Mouse (Mus musculus): ENCODE results near the gene Etv5. TPM values are rescaled to one million over a fixed set of nuclear protein-coding genes. Genes with fewer than 3 reads are reported as not detected.

Etv5 gene
- polyA plus RNA-seq, 1 experiment from 2014 or later: 27.5 TPM

DNA sequence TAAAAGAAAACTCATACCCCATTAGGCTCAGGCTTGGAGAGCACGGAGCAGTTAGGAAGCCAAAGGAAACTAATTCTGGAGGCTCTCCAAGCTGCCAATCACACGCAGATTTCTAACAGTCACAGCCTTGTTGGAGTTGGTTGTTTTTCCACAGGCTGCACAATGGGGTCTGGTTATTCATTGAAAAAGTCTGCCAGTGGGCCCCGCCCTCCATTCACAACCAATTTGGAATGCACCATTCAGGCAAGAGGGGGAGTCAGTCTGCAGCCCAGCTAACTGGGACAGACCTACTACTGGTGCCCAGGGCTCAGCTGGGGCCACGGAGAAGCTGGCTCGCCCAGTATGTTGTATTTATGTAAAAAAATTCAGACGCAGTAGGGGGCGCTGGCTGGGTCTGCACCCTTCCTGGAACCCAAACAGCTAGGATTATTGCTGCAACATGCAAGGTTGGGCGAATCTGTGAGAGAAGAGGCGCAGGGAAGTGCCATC, 10.6 kb downstream of the Etv5 start:
- Histone ChIP-seq H3K9ac (no peak overlapping the region), H3K9me3 (no peaks in the 10 kb centered on the region), H3K36me3 (peaks cover 9% of the 10 kb centered on the region; the same call in 1 of the 2 replicates), H3K27ac (peak overlapping the region; percentile 67), H3K4me3 (peak overlapping the region; percentile 11; the same call in 1 of the 2 replicates), H3K4me1 (peaks cover 27% of the 10 kb centered on the region), H3K27me3 (no peaks in the 10 kb centered on the region), H3K4me2 (peak overlapping the region; percentile 41)
- 11% methylated on average over 9 of the region's 9 CpGs for WGBS
- peak; percentile 88 for ATAC-seq (ENCODE audit: insufficient number of reproducible peaks, low FRiP score, low TSS enrichment, low read depth)

DNA sequence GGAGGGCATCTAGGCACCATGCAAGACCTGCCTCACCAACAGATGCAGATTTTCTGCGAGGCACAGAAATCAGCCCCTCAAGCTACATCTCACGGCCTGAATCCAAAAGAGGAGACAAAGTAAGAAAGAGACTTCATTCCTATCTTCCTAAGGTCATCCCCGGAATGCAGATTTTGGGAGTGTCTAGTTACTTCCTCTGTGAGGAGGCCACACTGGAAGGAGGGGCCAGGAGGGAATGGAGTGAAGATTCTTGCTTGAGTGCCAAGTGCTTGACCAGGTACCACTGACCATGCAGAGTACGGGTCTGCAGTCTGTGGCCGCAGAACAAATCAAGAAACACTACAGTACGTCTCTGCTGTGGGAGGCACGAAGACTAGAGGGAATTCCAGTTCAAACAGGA, 12.7 kb downstream of the Etv5 start:
- no peak for ATAC-seq (ENCODE audit: insufficient number of reproducible peaks, low FRiP score, low TSS enrichment, low read depth)
- Histone ChIP-seq H3K27ac (no peak overlapping the region), H3K9me3 (no peaks in the 10 kb centered on the region), H3K9ac (no peak overlapping the region), H3K36me3 (peaks cover 9% of the 10 kb centered on the region; the same call in 1 of the 2 replicates), H3K4me2 (no peak overlapping the region), H3K27me3 (no peaks in the 10 kb centered on the region), H3K4me1 (peaks cover 26% of the 10 kb centered on the region), H3K4me3 (no peak overlapping the region)
- 78% methylated on average over 7 of the region's 7 CpGs for WGBS

- H3K36me3 ChIP-seq: peaks cover 11% of the 10 kb centered on the region; the same call in 1 of the 2 replicates
- WGBS: 78% methylated on average over 5 of the region's 5 CpGs
Observed at GRCm38 (mm10) chr16:22422256-22422655, 17.3 kb downstream of the Etv5 start.

GRCm38 (mm10) chr16:22417931-22418330, 21.6 kb downstream of the Etv5 start:
- no peak for ATAC-seq (ENCODE audit: insufficient number of reproducible peaks, low FRiP score, low TSS enrichment, low read depth)
- H3K9ac ChIP-seq: no peak overlapping the region
- H3K27ac ChIP-seq: no peak overlapping the region
- H3K27me3 ChIP-seq: no peaks in the 10 kb centered on the region
- no peak overlapping the region for H3K4me2 ChIP-seq
- H3K4me1 ChIP-seq: no peaks in the 10 kb centered on the region
- no peaks in the 10 kb centered on the region for H3K9me3 ChIP-seq
- H3K36me3 ChIP-seq: peaks cover 2% of the 10 kb centered on the region; the same call in 1 of the 2 replicates
- WGBS: 95% methylated on average over 7 of the region's 7 CpGs
- H3K4me3 ChIP-seq: no peak overlapping the region

More at GRCm38 (mm10) chr16:22422256-22422655, 17.3 kb downstream of the Etv5 start:
- Histone ChIP-seq H3K9ac (no peak overlapping the region), H3K4me3 (no peak overlapping the region), H3K9me3 (no peaks in the 10 kb centered on the region), H3K27ac (no peak overlapping the region), H3K27me3 (no peaks in the 10 kb centered on the region), H3K4me2 (no peak overlapping the region), H3K4me1 (no peaks in the 10 kb centered on the region)
- ATAC-seq (ENCODE audit: insufficient number of reproducible peaks, low FRiP score, low TSS enrichment, low read depth): no peak

DNA sequence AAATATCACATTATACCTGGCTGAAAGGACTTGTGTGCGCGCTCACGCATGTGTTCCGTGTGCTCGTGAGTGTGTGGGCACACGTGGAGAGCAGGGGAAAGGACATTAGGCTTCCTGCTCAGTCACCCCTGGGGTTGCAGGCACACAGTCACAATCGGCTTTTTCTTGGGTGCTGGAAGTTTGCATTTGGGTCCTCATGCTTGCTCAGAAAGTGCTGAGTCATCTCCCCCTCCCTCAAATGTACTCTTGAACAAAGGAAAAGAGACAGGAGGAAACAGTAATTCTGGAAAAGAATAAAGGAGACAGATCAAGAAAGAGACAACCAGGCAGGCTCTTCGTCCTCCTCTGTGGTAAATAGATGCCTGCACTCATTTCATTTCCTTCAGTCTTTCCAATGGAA, 22.5 kb downstream of the Etv5 start:
- no peaks in the 10 kb centered on the region for H3K27me3 ChIP-seq
- ATAC-seq (ENCODE audit: insufficient number of reproducible peaks, low FRiP score, low TSS enrichment, low read depth): no peak
- H3K4me2 ChIP-seq: no peak overlapping the region
- H3K27ac ChIP-seq: no peak overlapping the region
- 86% methylated on average over 8 of the region's 8 CpGs for WGBS
- peaks cover 2% of the 10 kb centered on the region; the same call in 1 of the 2 replicates for H3K36me3 ChIP-seq
- H3K9ac ChIP-seq: no peak overlapping the region
- no peak overlapping the region for H3K4me3 ChIP-seq
- H3K4me1 ChIP-seq: peaks cover 6% of the 10 kb centered on the region
- H3K9me3 ChIP-seq: no peaks in the 10 kb centered on the region

DNA sequence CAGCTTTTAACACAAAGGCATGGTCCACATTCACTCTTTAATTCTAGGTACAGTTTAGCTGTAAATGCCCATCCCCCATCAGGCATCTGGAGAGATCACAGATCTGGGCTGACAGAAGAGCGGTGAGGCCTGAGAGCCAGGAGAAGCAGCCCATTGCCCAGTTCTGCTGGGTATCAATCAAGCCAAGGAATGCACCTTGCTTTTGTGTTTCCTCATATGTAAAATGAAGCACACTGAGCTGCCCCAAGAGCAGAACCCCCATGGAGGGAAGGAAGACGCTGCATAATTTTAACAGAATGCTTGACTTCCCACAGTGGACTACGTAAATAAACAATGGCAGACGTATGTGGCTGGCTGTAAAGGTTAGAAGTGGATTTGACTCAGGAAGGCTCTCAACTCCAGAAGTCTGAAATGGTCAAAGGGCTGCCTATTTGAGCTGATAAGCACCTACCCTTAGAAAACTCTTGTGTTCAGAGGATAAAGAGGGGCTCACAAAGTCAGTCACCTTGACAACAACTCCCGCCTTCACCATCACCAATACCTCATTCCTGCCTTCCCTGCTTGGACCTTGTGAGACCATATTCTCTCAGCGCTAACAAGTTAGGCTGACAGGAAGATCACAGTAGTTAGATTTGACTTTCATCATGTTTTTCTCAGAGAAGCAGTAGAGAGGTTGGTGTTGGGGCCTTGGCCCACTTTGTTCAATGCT, 23.2 kb downstream of the Etv5 start:
- Histone ChIP-seq H3K4me3 (no peak overlapping the region), H3K4me1 (peaks cover 10% of the 10 kb centered on the region), H3K36me3 (peaks cover 2% of the 10 kb centered on the region; the same call in 1 of the 2 replicates), H3K9ac (no peak overlapping the region), H3K27me3 (no peaks in the 10 kb centered on the region), H3K27ac (no peak overlapping the region), H3K9me3 (no peaks in the 10 kb centered on the region), H3K4me2 (no peak overlapping the region)
- no peak for ATAC-seq (ENCODE audit: insufficient number of reproducible peaks, low FRiP score, low TSS enrichment, low read depth)
- 70% methylated on average over 6 of the region's 6 CpGs for WGBS

DNA sequence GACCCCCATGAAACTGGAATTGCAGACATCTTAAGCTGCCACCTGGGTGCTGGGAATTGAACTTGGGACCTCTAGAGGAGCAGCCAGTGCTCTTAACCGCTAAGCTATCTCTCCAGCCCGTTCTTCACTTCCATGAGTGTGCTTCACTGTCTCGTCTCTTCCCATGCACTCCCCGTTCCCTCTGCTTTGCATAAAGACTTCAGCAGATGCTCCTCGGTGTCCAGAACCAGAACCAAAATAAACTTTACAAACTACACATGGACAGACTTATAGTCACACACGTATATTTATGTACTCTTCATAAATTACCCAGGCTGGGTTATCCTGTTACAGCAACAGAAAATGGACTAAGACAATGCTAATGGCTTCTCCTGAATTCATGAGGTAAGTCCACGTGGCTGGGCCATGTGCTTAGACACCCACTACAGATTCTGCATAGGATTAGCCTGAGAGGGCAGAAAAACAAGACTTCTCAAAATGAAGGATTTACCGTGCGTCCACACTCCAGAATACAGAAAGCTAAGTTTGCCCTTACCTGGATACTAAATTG, 25.2 kb downstream of the Etv5 start:
- no peak overlapping the region for H3K4me3 ChIP-seq
- no peak overlapping the region for H3K9ac ChIP-seq
- H3K27ac ChIP-seq: no peak overlapping the region
- H3K9me3 ChIP-seq: no peaks in the 10 kb centered on the region
- WGBS: 92% methylated on average over 9 of the region's 9 CpGs
- H3K36me3 ChIP-seq: peaks cover 13% of the 10 kb centered on the region; the same call in 1 of the 2 replicates
- no peak overlapping the region for H3K4me2 ChIP-seq
- H3K4me1 ChIP-seq: peaks cover 10% of the 10 kb centered on the region
- no peak for ATAC-seq (ENCODE audit: insufficient number of reproducible peaks, low FRiP score, low TSS enrichment, low read depth)
- H3K27me3 ChIP-seq: no peaks in the 10 kb centered on the region

DNA sequence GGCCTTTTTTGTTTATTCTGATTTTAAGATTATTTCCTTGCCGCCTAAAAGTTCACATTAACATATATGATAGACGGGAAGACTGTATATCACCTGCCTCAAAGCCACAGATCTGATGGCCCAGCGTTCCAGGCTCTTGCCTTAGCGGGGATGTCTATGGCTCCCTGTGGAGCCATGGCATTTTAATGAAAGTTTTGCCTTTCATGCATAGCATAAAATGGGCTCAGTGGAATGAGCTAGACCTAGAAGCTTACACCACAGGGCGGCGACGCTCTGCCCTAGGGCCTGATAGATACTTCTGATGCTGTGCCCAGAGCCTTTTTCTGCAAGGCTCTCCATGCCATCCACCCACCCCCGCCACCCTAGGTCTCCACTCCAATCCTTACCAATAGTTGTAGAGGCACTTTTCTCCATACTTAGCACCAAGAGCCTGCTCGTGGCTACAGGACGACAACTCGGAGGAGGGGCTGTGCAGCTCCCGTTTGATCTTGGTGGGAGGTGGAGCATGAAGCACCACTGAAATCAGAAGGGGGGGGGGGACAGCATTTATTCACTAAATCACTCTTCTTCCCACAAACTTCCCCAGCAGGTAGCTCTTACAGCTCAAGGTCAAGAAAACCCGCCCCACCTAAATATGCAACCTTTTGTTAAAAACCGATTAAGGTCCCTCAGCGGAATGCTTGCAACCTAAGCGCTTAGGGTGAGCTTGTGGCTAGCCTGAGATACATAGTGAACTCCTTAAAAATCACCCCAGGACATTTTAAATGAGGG, 26.9 kb downstream of the Etv5 start:
- H3K4me1 ChIP-seq: peaks cover 10% of the 10 kb centered on the region
- H3K4me3 ChIP-seq: no peak overlapping the region
- H3K27me3 ChIP-seq: no peaks in the 10 kb centered on the region
- H3K4me2 ChIP-seq: no peak overlapping the region
- H3K9me3 ChIP-seq: no peaks in the 10 kb centered on the region
- peaks cover 13% of the 10 kb centered on the region; the same call in 1 of the 2 replicates for H3K36me3 ChIP-seq
- 51% methylated on average over 16 of the region's 16 CpGs for WGBS
- no peak overlapping the region for H3K9ac ChIP-seq
- H3K27ac ChIP-seq: no peak overlapping the region
- ATAC-seq (ENCODE audit: insufficient number of reproducible peaks, low FRiP score, low TSS enrichment, low read depth): no peak

- Histone ChIP-seq H3K9me3 (no peaks in the 10 kb centered on the region), H3K4me3 (no peak overlapping the region), H3K27me3 (no peaks in the 10 kb centered on the region), H3K9ac (no peak overlapping the region), H3K27ac (no peak overlapping the region), H3K36me3 (peaks cover 10% of the 10 kb centered on the region; the same call in 1 of the 2 replicates), H3K4me1 (peaks cover 10% of the 10 kb centered on the region), H3K4me2 (no peak overlapping the region)
- WGBS: 31% methylated on average over 11 of the region's 11 CpGs
- no peak for ATAC-seq (ENCODE audit: insufficient number of reproducible peaks, low FRiP score, low TSS enrichment, low read depth)
Observed at GRCm38 (mm10) chr16:22411764-22412163, 27.8 kb downstream of the Etv5 start.

GRCm38 (mm10) chr16:22410000-22410399, 29.5 kb downstream of the Etv5 start:
- no peaks in the 10 kb centered on the region for H3K27me3 ChIP-seq

DNA sequence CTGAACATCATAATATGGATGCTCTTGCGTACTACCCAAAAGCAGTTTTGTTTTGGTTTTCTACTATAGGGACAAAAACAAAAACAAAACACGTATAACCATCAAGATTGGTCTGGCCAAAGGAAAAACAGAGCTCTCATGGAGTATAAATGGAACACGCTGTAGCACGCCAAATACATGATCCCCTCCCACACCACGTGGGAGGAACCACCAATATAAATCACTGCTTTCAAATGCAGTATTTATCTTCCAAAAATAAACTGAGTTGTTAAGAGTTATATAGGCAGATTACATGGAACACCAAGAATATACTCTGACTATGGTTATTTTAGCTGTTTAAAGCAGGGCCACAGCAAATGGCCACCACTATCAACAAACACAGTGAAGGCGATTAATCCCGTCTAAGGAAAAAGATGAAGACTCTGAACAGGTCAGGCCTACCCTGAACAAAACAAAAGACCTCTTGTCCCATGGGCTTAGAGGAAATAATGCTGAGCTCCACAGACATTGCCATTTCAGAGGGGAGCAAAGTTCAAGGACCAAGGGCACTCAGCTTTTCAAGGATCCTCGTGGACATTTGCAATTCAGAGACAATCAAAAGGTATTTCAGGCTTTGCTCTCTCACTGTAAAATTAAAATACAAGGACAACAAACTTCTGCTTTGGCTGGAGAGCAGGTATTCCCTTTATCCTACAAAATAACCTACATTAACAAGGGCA, 30.7 kb downstream of the Etv5 start:
- no peak overlapping the region for H3K4me3 ChIP-seq
- 84% methylated on average over 8 of the region's 8 CpGs for WGBS
- peaks cover 10% of the 10 kb centered on the region; the same call in 1 of the 2 replicates for H3K36me3 ChIP-seq
- no peak for ATAC-seq (ENCODE audit: insufficient number of reproducible peaks, low FRiP score, low TSS enrichment, low read depth)
- no peak overlapping the region for H3K9ac ChIP-seq
- peaks cover 22% of the 10 kb centered on the region for H3K4me1 ChIP-seq
- no peaks in the 10 kb centered on the region for H3K9me3 ChIP-seq
- H3K27me3 ChIP-seq: no peaks in the 10 kb centered on the region
- H3K27ac ChIP-seq: no peak overlapping the region
- H3K4me2 ChIP-seq: no peak overlapping the region

More at GRCm38 (mm10) chr16:22410000-22410399, 29.5 kb downstream of the Etv5 start:
- Histone ChIP-seq H3K9ac (no peak overlapping the region), H3K27ac (no peak overlapping the region), H3K36me3 (peaks cover 10% of the 10 kb centered on the region; the same call in 1 of the 2 replicates), H3K9me3 (no peaks in the 10 kb centered on the region), H3K4me3 (no peak overlapping the region), H3K4me2 (no peak overlapping the region), H3K4me1 (peaks cover 22% of the 10 kb centered on the region)
- 86% methylated on average over 5 of the region's 5 CpGs for WGBS
- ATAC-seq (ENCODE audit: insufficient number of reproducible peaks, low FRiP score, low TSS enrichment, low read depth): no peak
